Mouse (Mus musculus) lung, embryonic 16.5 days (tissue): ENCODE measurements around the gene Lias. TPM values are rescaled to one million over a fixed set of nuclear protein-coding genes. Genes with fewer than 3 reads are reported as not detected.

Experiments used
- ATAC-seq: fragments of 200-750 bp; cut with Nextera tagmentation; 2 replicates; pipeline ENCODE4 v1.8.0; 2017; ENCODE audit warnings: low read depth, mild to moderate bottlenecking, moderate library complexity
- H3K27ac ChIP-seq: fragments of 300-500 bp; sonication (generic); 2 replicates; pipeline ENCODE4 v1.5.1; 2014; ENCODE audit warnings: mild to moderate bottlenecking, control low read depth, low read length
- H3K27me3 ChIP-seq: fragments of 300-500 bp; sonication (generic); 2 replicates; pipeline ENCODE4 v1.6.1; 2014; ENCODE audit warnings: low read depth, low read length, mixed read lengths; ENCODE audit not compliant: control insufficient read depth, insufficient read depth
- H3K36me3 ChIP-seq: fragments of 300-500 bp; sonication (generic); 2 replicates; pipeline ENCODE4 v1.6.1; 2014; ENCODE audit warnings: low read length; ENCODE audit not compliant: control insufficient read depth, insufficient read depth
- H3K4me1 ChIP-seq: fragments of 300-500 bp; sonication (generic); replicated peaks from 2 replicates; pipeline ENCODE4 v1.6.1; 2014; ENCODE audit warnings: low read length, mixed read lengths; ENCODE audit not compliant: control insufficient read depth, insufficient read depth
- H3K4me2 ChIP-seq: fragments of 300-500 bp; sonication (generic); 2 replicates; pipeline ENCODE4 v1.6.1; 2014; ENCODE audit warnings: low read depth, low read length, control low read depth
- H3K4me3 ChIP-seq: fragments of 300-500 bp; sonication (generic); 2 replicates; pipeline ENCODE4 v1.5.1; 2014; ENCODE audit warnings: mild to moderate bottlenecking, low read length, control low read depth
- H3K9ac ChIP-seq: fragments of 300-500 bp; sonication (generic); 2 replicates; pipeline ENCODE4 v1.6.1; 2014; ENCODE audit warnings: low read length, control low read depth
- H3K9me3 ChIP-seq: fragments of 300-500 bp; sonication (generic); 2 replicates; pipeline ENCODE4 v1.6.1; 2016; ENCODE audit warnings: low read length; ENCODE audit not compliant: control insufficient read depth
- WGBS: fragments of 180-500 bp; shearing (Covaris S2); extraction: QIAGEN DNeasy Blood & Tissue Kit; methylation state at CpG from one replicate; pipeline ENCODE4 v1.1.7; 2014; 5-methylcytosine and 5-hydroxymethylcytosine counted together
- polyA plus RNA-seq: library from polyadenylated mRNA; unstranded; fragments of >200 nt; fragmentation: Nextera tagmentation; extraction: Ambion mirVana; gene quantifications from 2 replicates; pipeline ENCODE4 v1.2.1, GENCODE M21; 2015

Gene Lias
- polyA plus RNA-seq, 1 experiment from 2014 or later = 55.7 TPM

DNA sequence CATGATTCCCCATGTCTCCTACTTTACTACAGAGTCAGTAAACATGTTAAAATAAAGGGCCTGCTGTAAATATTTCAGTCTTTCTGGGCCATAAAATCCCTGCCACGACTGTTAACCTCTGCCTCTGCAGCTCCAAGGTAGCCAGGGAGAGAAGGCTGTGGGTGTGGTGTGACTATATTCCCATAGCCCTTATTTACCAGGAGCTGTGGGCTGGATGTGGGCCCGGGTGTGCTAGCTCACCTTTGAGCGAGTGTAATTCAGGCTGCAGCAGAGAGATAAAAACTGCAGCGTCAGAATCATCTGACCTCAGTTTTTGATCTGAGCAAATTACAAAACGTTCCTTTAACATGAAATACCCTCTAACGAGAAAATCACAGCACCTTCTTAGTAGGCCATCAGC lies 29.5 kb downstream of the Lias start:
- no peak overlapping the region for H3K27ac ChIP-seq
- no peak for ATAC-seq
- H3K4me3 ChIP-seq = no peak overlapping the region
- H3K9ac ChIP-seq = no peak overlapping the region
- H3K9me3 ChIP-seq = no peaks in the 10 kb centered on the region
- WGBS = 71% methylated on average over 6 of the region's 6 CpGs
- H3K4me1 ChIP-seq = peaks cover 5% of the 10 kb centered on the region
- H3K27me3 ChIP-seq = no peaks in the 10 kb centered on the region
- no peak overlapping the region for H3K4me2 ChIP-seq
- H3K36me3 ChIP-seq = peaks cover 24% of the 10 kb centered on the region

DNA sequence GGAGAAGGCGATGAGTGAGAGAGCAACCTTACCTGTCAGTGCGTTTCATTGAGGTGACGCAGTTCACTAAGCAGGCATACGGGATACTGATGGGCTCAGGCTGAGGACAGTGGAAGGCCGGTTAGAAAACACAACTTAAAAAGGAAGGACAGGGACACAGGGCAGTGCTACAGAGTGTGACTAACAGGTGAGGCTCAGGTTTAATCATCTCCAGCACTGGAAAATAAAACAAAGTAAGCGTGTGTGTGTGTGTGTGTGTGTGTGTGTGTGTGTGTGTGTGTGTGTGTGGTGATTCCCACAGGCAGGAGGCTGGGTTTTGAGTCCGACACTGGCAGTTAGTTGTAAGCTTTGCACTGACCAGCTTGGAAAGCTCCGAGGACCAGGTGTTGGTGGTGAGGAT lies 31.5 kb downstream of the Lias start:
- ATAC-seq = no peak
- H3K9ac ChIP-seq = no peak overlapping the region
- H3K27ac ChIP-seq = no peak overlapping the region
- peaks cover 26% of the 10 kb centered on the region for H3K36me3 ChIP-seq
- no peak overlapping the region for H3K4me3 ChIP-seq
- H3K4me1 ChIP-seq = no peaks in the 10 kb centered on the region
- no peaks in the 10 kb centered on the region for H3K9me3 ChIP-seq
- no peak overlapping the region for H3K4me2 ChIP-seq
- 88% methylated on average over 8 of the region's 8 CpGs for WGBS
- H3K27me3 ChIP-seq = no peaks in the 10 kb centered on the region

DNA sequence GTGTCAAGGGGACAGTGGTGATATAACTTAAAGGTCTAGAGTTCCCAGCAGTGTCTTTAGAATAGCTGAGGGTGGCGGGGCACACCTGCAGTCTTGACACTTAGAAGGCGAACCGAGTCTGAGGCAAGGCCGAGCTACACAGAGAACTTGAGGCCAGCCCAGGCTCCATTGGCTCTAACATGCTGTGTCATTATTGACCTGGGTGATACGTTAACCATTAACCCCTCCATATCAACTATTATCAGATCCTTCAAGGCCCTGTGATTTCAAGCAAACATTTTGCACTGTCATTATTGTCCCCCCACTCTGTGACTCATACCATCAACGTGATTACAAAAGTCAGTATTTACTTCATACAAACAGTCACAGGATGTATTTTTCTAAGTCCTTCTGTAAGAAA lies 32.9 kb downstream of the Lias start:
- Histone ChIP-seq H3K9me3 (no peaks in the 10 kb centered on the region), H3K4me3 (no peak overlapping the region), H3K4me1 (no peaks in the 10 kb centered on the region), H3K27me3 (no peaks in the 10 kb centered on the region), H3K27ac (no peak overlapping the region), H3K4me2 (no peak overlapping the region), H3K36me3 (peaks cover 26% of the 10 kb centered on the region), H3K9ac (no peak overlapping the region)
- WGBS = 65% methylated on average over 6 of the region's 6 CpGs
- ATAC-seq = no peak

DNA sequence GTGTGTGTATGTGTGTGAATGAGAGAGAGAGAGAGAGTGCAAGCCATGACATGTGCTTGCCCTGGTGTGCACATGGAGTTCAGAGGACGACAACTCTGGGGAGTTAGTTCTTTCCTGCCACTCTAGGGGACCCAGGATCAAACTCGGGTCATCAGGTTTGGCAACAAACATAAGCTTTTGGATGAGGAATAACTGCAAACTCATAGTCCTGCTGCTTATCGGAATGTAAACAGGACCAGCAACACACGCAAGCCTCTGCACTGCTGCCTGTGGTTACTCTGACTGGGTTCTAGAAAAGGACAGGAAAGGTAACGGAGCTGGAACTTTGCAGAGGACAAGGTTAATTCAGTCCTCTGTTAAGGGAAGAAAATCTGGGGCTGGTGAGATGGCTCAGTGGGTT lies 34.0 kb downstream of the Lias start:
- Histone ChIP-seq H3K4me1 (no peaks in the 10 kb centered on the region), H3K4me3 (no peak overlapping the region), H3K27me3 (no peaks in the 10 kb centered on the region), H3K9me3 (no peaks in the 10 kb centered on the region), H3K27ac (no peak overlapping the region), H3K9ac (no peak overlapping the region), H3K36me3 (peaks cover 26% of the 10 kb centered on the region), H3K4me2 (no peak overlapping the region)
- no peak for ATAC-seq
- WGBS = 70% methylated on average over 5 of the region's 5 CpGs

DNA sequence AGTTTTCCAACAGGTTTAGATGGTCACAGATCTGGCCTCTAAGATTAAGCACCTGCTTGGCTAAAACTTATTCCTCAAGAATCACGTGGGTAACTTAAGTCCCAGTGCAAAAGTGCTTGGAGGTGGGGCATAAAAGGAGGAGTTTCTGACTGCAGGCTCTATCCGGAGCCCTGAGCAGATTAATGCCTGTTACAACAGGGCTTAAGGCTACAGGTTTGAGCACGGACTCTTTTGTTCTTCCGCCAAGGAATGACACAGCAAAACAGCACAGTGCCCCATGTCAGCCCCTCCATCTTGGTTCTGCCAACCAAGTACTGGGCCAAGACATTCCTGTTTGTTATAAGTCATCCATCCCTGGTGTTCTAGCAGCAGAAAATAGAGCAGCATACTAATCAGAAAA lies 37.0 kb downstream of the Lias start:
- no peaks in the 10 kb centered on the region for H3K27me3 ChIP-seq
- 45% methylated on average over 4 of the region's 4 CpGs for WGBS
- no peaks in the 10 kb centered on the region for H3K4me1 ChIP-seq
- no peak overlapping the region for H3K4me3 ChIP-seq
- no peaks in the 10 kb centered on the region for H3K9me3 ChIP-seq
- peaks cover 9% of the 10 kb centered on the region for H3K36me3 ChIP-seq
- no peak overlapping the region for H3K4me2 ChIP-seq
- no peak for ATAC-seq
- H3K9ac ChIP-seq = no peak overlapping the region
- no peak overlapping the region for H3K27ac ChIP-seq

DNA sequence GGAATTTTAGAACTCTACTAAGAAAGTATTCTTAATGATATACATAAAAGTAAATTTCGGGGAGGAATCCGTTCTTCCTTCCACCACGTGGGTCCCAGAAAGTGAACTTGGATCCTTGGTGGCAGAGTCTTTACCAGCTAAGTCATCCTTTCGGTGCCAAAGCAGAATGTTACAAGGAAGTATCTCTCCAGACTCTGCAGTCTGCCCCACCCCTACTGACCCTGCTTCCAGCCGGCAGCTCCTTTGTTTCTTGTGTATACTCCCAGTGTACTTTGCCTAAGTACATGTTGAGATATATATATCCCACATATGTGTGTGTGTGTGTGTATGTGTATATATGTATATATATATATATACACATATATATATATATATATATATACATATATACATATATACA lies 38.1 kb downstream of the Lias start:
- Histone ChIP-seq H3K27ac (no peak overlapping the region), H3K9ac (no peak overlapping the region), H3K9me3 (no peaks in the 10 kb centered on the region), H3K4me1 (peaks cover 6% of the 10 kb centered on the region), H3K4me2 (no peak overlapping the region), H3K36me3 (peaks cover 4% of the 10 kb centered on the region; the same call in 1 of the 2 replicates), H3K27me3 (no peaks in the 10 kb centered on the region), H3K4me3 (no peak overlapping the region)
- WGBS = 86% methylated on average over 5 of the region's 5 CpGs
- ATAC-seq = no peak

DNA sequence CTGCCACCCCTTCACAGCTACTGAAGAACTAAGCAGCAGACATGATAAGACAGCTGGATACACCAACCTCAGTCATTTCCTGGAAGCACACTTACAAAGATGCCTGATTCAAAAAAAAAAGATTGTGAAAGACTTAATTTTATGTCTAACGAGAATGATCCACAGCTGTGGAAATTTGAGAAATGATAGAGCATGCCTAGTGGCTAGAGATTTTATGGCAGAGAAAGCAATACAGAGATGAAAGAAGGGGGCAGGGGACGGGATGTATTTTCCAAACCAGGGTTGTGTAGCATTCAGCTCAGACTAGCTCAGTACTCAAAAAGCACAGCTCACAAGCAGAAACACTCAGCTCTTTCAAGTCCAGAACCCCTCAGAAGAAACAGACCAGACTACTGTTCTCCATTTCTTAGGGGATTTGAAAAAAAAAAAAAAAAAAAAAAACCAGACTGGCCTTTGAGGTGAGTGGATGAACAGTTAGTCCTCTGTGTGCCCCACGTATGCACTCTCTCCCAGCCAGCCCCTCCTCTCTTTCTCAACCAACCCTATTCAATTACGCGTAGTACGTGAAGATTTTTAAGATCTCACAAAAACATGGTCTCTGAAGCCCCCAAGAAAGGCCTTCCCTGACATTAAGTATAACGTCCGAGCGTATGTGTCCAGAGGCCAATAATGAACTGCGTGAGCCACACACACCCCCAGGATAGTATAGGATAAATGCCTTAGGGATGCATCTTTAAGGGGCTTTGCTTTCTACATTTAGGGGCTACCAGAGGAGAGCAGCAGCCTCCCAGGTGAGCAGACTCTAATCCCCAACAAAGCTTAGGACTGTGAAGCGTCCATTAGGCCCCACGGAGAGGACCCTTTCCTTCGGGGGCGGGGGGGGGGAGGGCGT lies 43.4 kb downstream of the Lias start:
- ATAC-seq = no peak
- 3% methylated on average over 15 of the region's 15 CpGs for WGBS
- peak overlapping the region; percentile 56 for H3K4me2 ChIP-seq
- H3K36me3 ChIP-seq = no peaks in the 10 kb centered on the region
- H3K27me3 ChIP-seq = no peaks in the 10 kb centered on the region
- peaks cover 12% of the 10 kb centered on the region for H3K4me1 ChIP-seq
- H3K9me3 ChIP-seq = no peaks in the 10 kb centered on the region
- peak overlapping the region; percentile 81 for H3K9ac ChIP-seq
- peak overlapping the region; percentile 78 for H3K4me3 ChIP-seq
- H3K27ac ChIP-seq = peak overlapping the region; percentile 86

DNA sequence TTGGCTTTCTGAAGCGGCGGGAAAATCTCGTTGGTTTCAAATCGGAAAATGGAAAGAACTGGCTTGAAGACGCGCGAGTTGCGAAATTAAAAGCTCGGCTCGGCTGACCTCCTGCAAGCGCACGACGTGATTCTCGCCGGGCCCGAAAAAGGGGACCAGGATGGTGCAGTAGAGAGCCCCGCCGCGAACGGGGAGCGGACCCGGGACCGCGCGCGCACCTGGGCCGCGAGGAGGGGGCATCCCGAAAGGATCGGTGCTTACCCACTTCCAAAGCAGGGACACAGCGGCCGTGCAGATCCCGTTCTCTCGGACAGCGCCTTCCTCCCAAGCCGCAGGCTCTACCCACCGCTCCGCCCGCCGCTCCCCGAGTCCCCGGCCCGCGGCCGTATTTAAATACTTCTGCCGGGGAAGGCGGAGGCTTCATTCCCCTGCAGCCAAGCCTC lies 44.1 kb downstream of the Lias start:
- peaks cover 12% of the 10 kb centered on the region for H3K4me1 ChIP-seq
- WGBS = under 1% methylated on average over 40 of the region's 47 CpGs
- ATAC-seq = no peak

DNA sequence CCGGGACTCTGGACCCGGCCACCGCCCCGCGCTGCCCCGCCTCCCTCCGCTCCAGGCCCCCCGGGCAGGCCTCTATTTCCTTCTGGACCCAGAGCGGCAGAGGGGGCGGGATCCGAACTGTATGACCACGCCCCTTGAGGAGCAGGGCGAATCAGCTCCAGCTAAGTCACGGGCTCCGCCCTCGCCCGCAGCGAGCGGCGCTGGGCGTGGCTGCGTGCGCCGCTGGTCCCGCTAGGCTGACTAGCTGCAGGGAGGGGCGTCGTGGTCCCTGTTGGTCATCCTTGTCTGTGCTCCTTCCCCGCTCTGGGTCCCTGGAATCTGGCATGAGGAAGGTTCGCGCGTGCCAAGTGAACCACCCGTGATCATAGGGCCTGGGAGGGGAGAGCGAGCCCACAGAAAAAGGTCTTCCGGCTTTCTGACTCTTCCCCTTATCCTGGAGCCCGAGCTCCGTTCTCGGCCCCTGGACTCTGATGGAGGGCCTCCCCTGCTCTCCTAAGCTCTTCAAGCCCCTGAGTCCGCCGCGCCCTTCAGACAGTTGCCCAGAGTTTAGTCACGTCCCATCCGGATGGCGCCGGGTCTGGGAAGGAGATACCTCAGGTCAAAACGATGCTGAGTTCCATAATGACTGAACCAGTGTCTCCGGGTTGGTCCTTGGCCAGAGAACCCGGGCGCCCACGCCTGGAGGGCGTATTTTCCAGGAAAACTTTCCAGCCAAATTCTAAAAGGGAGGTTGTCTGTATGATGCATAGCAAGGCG lies 44.7 kb downstream of the Lias start, which contains the start of gene Ugdh:
Gene Ugdh, minus strand, starts transcription at position 144 of the 756 bp plus-strand sequence.
- Histone ChIP-seq H3K9me3 (no peaks in the 10 kb centered on the region), H3K4me2 (peak within 1 kb of the TSS; percentile 61), H3K4me3 (peak within 1 kb of the TSS; percentile 78), H3K27ac (peak within 1 kb of the TSS; percentile 92), H3K4me1 (peaks cover 12% of the 10 kb centered on the region), H3K36me3 (no peaks in the 10 kb centered on the region), H3K27me3 (no peaks in the 10 kb centered on the region), H3K9ac (peak within 1 kb of the TSS; percentile 81)
- WGBS = under 1% methylated on average over 46 of the region's 51 CpGs
- ATAC-seq = peak; percentile 99

More for the DNA sequence above, 44.1 kb downstream of the Lias start:
- Histone ChIP-seq H3K9me3 (no peaks in the 10 kb centered on the region), H3K4me2 (peak overlapping the region; percentile 56), H3K27ac (peak overlapping the region; percentile 86), H3K27me3 (no peaks in the 10 kb centered on the region), H3K4me3 (peak overlapping the region; percentile 78), H3K9ac (peak overlapping the region; percentile 81), H3K36me3 (no peaks in the 10 kb centered on the region)
